Mouse (Mus musculus) small intestine, adult 2 months (tissue): Measurements from ENCODE around the gene Gm13275.
"Not testable (repeated sequence)": the region's sequence is repeated elsewhere in the genome, so short reads cannot be mapped to it uniquely, and the experiment has no call there.

Source experiments
- CTCF ChIP-seq: fragments of 200-500 bp; IDR thresholded peaks from 2 replicates; pipeline ENCODE4 v1.5.1; 2012; ENCODE audit warnings: low read depth, mild to moderate bottlenecking, control low read depth, inconsistent platforms, low read length, moderate library complexity, mixed read lengths; ENCODE audit not compliant: insufficient replicate concordance, insufficient read length; ENCODE audit errors: extremely low read depth
- POLR2A ChIP-seq: fragments of 200-500 bp; IDR thresholded peaks from 2 replicates; pipeline ENCODE4 v1.6.1; 2012; ENCODE audit warnings: low read depth, mild to moderate bottlenecking, control low read depth, inconsistent platforms, low read length, moderate library complexity

- TF ChIP-seq CTCF, POLR2A: not testable (repeated sequence)
Measured at GRCm38 (mm10) chr4:88793936-88794675, at the start of gene Gm13275.
